Mouse (Mus musculus) adrenal gland (tissue): Measurements from ENCODE around the gene Chd9.

Experiments used
- intact Hi-C: fragments of 180-260 bp; cut with DNase I; formaldehyde crosslinking; loops from one replicate; pipeline ENCODE4 v1.15.1; 2025
- microRNA-seq, 2 experiments: library from miRNA; unstranded; fragments of <30 nt; microRNA quantifications; one replicate each; pipeline ENCODE4; 2019

Gene Chd9

DNA sequence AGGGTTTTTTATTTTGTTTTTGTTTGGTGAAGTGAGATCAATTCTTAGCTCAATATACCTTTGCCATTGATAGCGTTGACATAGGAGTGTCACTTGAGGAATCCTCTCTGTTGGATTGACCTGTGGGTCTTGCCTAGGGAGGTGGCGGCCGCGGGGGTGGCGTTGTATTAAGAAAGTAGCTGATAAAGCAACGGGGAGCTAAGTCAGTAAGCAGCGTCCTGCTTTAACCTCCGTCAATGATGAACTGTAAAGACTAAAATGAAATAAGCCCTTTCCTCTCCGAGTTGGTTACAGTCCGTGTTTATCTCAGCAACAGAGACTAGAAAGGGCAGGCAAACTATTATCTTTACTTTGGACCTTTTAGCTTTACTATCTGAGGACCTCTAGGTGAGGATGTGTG is 241.3 kb downstream of the Chd9 start:
- intact Hi-C loops = no loop called here

DNA sequence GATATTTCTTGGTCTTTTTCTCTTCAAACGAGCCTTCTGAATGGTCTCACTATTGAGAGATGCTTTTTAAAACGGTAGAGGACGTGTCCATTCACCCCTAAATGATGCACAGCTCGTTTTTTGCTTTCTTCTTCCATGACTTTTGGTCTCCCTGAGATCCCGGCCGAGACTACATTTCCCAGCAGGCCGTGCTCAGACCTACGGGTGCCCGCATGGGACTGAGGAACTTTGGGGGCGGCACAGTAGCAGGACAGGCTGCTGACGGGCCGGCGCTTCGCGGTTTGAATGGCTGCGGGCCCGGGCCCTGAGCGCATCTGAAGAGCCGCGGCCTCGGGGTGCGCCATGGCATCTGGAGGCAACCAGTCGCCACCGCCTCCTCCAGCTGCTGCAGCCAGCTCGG is 241.7 kb downstream of the Chd9 start, which contains the start of gene Rbl2:
Rbl2 (plus strand) TSS at position 224 of the 400 bp plus-strand sequence.
- intact Hi-C loops = no loop called here

DNA sequence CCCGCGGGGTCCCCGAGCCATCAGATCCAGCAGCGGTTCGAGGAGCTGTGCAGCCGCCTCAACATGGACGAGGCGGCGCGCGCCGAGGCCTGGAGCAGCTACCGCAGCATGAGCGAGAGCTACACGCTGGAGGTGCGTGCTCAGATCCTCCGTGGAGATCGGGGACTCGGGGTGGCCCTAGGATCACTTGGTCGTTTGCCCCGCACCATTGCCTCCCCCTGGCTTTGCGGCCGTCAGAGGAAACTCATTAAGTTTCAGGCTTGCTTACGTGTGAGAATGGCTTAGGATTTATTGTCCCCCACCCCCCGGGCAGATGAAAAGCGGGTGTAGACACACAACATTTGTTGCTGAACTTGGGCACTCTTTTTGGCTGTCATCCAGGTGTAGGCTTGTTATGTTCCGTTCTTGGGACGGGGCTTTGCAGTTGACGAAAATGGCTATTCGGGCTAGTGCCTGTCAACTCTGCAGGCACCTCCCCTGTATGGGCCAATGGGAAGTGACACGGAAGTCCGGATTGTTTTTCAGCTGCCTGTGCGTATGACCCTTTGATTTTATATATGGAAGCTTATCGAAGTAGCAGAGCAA is 242.2 kb downstream of the Chd9 start:
- intact Hi-C loops = no loop called here

DNA sequence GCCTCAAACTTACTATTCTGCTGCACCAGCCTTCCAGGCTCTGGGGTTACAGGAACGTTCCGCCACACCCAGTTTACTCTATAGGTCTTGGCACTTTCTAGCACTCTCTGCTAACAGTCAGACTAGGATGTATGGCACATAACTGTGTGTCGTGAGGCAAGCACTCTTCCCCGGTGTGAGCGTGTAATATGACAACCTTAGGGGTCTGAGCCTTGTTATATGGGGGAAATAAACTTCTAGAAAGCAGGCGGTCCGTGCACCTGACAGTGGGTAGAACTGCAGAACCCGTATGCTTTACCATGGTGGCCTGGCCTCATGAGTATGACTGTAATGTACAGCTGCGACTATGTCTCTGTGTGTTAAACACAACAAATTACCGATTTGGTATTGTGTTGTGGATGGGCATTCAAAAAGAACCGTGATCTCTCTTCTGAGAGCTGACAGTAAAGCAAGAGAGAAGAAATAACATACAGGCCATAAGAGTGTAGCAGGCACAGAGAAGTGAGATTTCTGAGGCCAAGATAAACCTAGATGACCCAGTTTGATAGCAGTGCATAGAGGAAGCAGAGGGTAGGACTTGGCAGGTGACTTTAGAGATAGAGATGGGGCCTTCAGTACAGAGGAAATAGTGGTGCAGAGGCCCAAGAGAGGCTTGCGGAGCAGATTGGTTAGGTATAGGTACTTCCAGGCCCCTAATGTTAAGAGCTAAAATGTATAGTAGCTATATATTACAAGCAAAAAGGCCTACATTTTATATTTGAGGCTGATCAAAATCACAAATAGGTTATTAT is 249.1 kb downstream of the Chd9 start:
- intact Hi-C loops = no loop called here

DNA sequence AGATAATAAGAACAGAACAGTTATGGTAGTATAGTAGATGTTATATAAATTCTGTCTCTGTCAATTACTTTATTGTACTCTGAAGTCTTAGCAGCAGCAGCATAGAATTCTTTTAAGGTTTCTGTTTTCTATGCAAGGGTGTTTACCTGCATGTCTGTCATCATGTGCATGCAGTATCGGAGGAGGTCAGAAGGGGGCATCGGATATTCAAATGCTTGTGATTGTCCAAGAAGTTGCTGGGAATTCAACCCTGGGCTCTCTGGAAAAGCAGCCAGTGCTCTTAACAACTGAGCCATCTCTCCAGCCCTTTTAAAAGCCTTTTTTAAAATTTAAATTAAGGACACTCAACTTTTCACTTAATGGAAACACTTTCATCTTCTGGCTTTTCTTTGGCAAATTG is 251.5 kb downstream of the Chd9 start:
- intact Hi-C loops = no loop called here

DNA sequence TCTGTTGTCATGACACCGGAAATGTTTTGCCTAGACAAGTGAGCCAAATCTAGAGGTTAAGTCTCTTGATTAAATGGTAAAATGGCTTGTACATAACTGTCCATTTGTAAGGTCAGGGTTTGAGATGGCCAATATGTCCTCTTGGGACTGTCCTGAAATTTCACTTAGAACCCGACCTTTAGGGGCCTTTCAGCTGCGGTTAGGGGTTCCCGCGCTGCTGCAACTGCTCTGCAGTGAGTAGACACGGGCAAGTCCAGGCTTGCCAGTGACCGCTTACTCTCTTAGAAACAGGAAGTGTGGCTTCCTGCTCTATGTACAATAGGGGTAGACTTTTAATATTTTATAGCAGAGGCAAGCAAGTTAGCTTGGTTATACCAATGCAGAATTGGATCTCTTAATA is 253.8 kb downstream of the Chd9 start:
- intact Hi-C loops = no loop called here

DNA sequence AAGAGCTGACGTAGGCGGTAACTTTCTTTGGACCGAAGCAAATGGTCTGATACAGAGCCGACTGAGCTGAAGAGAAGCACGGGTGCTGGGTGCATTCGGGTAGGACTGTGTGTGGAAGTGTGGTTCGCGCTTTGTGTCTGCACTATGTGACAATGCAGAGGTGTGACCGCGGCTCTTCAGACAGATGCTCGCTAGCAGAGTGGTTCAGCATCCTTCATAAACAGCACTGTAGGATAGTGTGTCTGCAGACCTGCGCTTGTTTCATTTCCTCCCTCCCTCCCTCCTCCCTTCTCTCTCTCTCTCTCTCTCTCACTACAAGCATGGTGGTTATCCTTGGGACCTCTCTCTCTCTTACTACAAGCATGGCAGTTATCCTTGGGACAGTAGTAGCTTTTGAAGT is 254.3 kb downstream of the Chd9 start:
- intact Hi-C loops = no loop called here

DNA sequence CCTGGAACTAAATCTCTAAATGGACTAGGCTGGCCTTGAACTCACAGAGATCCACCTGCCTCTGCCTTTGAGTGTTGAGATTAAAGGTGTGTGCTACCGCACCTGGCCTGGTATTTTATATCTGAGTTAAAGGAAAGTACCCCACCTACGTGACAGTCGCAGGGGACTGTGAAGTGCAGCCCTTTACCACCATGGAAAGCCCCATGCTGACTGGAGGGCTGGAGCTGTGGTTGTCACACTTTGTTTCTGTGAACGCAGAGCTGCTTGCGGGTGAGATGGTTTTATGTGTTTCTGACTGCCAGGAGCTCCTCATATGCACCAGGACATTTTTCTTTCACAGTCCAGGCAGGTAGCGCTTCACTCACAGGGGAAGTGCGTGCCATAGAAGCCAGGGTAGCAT is 260.3 kb downstream of the Chd9 start:
- intact Hi-C loops = no loop called here

DNA sequence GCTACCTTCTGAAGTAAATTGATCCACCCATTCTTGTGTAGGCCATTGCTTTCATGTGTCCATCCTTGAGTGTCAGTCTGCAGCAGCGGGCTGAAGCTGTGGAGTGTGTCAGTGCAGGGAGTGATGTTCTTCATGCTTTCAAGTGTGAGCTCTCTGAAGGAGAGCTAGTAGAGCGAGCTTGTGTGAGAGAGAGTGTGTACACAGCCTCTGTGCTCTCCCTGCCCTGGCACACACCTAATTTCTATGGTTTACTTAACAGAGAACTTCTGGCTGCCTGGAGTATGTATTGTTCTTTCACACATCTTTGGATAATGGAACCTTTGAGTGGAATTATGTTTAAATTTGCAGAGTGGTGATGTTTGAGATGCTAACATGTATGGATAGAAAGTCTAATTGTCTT is 261.4 kb downstream of the Chd9 start:
- intact Hi-C loops = no loop called here

DNA sequence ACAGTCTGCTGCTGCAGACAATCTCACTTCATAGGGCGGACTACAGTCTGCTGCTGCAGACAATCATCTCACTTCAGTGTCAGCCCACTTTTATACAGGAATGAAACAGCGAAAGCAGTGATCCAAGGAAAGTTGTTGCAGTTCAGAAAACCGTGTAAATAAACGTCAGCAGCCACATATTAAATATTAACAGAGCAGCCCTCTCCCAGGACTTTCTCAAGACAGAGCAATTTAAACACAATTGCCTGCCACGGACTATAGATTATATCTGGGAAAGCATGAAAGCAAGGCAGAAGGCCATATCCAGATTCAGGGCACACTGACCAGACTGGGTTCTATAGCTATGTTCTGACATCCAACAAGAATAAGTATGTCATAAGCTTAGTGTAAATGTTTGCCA is 266.0 kb downstream of the Chd9 start:
- intact Hi-C loops = loop anchor here (5.0 to 10.0 kb wide), 2 partner anchors 52 to 89 kb away; no protein-coding TSS in a partner anchor

DNA sequence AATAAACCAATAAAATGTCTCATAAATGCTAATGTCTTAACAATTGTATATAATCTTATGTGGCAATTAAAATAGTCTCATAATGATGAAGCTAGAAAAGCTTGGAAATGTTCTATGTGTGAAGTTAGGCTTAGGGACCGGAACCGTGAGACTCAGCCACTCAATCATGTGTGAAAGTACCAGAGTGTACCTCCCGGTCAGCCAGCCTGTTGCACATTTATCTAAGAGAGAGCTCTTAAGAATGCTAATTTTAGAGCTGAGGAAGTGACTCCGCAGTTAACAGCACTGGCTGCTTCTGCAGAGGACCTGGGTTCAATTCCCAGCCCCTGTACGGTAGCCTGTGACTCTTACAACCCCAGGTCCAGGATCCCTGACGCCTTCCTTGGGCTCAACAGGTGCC is 270.0 kb downstream of the Chd9 start:
- intact Hi-C loops = loop anchor here (10.0 kb wide), 1 partner anchor 93 kb away; no protein-coding TSS in a partner anchor

Small RNA genes within 50 kb of the gene (microRNA-seq; reads per million reads assigned to microRNA genes)
- 0 reads per million in 2 experiments for gene Gm44382
